Mouse (Mus musculus): ENCODE measurements around the gene Ceacam15.

Gene Ceacam15

DNA sequence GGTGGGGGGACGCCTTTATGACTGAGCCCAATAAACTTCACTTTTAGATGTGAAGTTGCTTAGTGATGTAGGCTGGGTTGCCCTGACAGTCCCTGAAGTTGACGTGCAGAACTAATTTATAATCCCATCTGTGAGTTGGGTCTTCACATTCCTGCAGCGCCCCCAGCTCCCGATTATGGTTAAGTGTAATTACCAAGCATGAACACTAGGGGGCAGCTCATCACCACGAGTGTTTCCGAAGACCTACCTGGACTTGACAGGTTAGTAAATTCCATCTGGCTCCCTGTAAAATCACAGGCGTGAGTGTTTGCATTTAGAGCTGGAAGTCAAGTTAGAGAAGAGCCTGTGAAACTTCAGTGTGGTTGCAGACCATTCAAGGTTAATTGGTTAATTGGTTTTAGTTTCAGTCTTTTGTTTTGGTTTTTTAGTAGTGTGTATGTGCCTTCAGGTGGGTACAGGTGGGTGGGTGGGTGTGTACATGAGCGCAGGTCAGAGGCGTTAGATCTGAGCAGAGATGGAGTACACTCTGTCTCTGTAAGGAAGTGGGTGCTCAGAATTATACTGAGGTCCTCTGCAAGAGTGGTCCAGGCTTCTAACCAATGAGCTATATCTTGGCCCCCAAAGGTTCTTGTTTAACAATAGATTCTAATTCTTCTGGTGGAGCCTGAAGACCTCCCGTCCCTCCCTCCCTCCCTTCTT is 45.8 kb downstream of the Ceacam15 start:
- peak; percentile 46 for DNase-seq

DNA sequence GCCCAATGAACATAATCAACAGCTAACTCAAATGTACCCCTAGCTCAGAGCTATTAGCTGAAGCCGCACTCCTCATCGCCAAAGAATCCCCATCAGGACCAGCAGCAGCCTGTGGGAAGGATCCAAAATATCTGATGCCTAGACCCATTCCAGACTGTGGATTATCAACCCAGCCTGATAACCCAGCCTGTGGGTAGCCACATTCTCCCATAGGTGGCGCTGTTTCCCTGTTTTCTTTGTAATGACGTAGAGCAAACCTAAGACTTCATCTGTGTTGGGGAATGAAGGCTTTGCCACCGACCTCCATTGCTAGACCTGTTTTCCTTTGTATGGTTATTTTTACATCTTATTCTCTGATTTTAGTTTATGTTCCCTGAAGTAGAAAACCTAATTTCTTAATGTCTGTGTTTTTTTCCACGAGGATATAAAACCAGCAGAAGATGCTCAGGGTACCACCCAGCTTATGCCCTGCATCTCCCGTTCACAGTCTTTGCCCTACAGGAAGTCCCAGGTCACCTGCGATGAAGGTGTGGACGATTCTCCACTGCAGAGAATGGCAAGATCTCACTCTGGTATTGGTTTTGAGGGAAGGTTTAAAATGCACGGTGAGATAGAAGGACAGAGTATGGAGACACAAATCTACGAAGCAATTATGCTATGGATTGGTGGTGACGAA is 47.3 kb downstream of the Ceacam15 start:
- peak; percentile 52 for DNase-seq

DNA sequence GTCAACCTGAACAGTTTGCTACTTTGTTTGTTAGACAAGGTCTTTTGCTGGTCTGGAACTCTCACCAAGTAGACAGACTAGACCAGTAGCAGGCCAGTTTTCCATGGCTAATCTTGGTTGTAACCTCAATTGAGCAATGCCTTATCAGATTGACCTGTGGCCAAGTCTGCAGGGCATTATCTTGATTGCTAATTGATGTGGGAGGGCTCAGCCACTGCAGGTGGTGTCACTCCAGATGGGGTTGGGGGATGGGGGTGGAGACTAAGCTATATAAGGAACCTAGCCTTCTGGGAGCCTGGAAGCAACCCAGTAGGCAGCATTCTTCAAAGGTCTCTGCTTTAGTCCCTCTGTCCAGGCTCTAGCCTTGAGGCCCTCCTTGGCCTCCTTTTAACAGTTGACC is 51.8 kb downstream of the Ceacam15 start:
- DNase-seq = peak; percentile 30

DNA sequence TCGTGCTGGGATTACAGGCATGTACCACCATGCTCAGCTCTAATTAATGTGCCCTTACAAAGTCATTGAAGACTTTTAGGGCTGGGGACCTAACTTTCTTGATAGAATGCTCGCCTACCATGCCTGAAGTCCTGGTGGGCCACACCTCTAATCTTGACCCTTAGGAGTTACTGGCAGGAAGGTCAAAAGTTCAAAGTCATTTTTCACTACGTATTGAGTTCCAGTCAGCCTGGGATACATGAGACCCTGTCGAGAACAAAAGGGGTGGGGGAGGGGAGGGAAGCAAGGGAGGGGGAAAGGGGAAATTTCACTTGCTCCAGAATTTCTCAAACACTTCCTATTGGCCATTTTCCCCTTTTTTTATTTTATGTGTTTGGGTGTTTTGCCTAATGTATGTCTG is 52.4 kb downstream of the Ceacam15 start:
- no peak for DNase-seq

Measured in cerebellum, adult 9-11 months (tissue).